Mouse (Mus musculus): ENCODE results near the gene Sema4d. TPM values are rescaled to one million over a fixed set of nuclear protein-coding genes. Genes with fewer than 3 reads are reported as not detected.

Gene Sema4d
- total RNA-seq, 1 experiment, result 25.1 TPM

DNA sequence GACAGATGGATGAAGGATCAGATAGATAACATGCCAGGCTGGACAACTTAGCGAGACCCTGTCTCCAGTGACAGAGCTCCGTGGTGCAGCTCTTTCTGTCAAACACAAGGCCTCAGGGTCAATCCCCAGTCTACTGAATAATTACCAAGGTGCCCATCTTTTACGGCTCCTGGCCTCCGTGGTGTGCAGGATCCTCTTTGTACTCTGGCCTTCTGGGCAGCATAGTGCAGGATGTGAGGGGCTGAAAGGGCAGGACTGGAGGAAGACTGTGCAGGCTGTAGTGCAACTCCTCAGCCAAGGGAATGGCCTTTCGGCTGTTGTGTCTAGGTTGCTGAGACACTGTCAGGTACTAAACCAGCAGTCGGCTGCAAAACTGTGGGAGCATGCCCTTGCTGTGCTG, 140.4 kb downstream of the Sema4d start:
- no peaks in the 10 kb centered on the region for H3K9me3 ChIP-seq (ENCODE audit: control insufficient read depth, insufficient read depth, low read depth, low read length)
- no peak overlapping the region for H3K4me3 ChIP-seq (ENCODE audit: insufficient read depth in 1 of 2, low read depth in 1 of 2, low read length in 2 of 2, poor library complexity in 1 of 2, severe bottlenecking in 1 of 2)
- no peak overlapping the region for H3K9ac ChIP-seq (ENCODE audit: insufficient read depth, low read depth, low read length, poor library complexity, severe bottlenecking)
- no peak overlapping the region for H3K27ac ChIP-seq (ENCODE audit: insufficient read depth, low read depth, low read length, poor library complexity, severe bottlenecking)
- no peak for TF ChIP-seq CHD2 (IDR thresholded peaks at IDR 0.05; ENCODE audit: low read depth, low read length)
- no peak for TF ChIP-seq MAFK (IDR thresholded peaks at IDR 0.05; ENCODE audit: insufficient read depth, low read depth, low read length)
- no peak for TF ChIP-seq ZC3H11A (IDR thresholded peaks at IDR 0.05; ENCODE audit: borderline replicate concordance, low read depth, low read length)
- no peak for TF ChIP-seq ZNF384 (IDR thresholded peaks at IDR 0.05; ENCODE audit: low read depth, low read length)
- peaks cover 40% of the 10 kb centered on the region for H3K36me3 ChIP-seq (ENCODE audit: control insufficient read depth, insufficient read depth, low read length, poor library complexity, severe bottlenecking)
- in situ Hi-C loops (cut with MboI; ENCODE audit: low sequenced_read_pairs in 2 of 2, unreplicated experiment in 2 of 2), result no loop called here
- no peak for DNase-seq (ENCODE audit: low read depth, low spot score)
- peaks cover 3% of the 10 kb centered on the region in 2 experiments; a peak in 3 of 4 replicates for H3K4me1 ChIP-seq (ENCODE audit: control insufficient read depth in 2 of 2, insufficient read depth in 2 of 2, low read length in 2 of 2, poor library complexity in 1 of 2)

DNA sequence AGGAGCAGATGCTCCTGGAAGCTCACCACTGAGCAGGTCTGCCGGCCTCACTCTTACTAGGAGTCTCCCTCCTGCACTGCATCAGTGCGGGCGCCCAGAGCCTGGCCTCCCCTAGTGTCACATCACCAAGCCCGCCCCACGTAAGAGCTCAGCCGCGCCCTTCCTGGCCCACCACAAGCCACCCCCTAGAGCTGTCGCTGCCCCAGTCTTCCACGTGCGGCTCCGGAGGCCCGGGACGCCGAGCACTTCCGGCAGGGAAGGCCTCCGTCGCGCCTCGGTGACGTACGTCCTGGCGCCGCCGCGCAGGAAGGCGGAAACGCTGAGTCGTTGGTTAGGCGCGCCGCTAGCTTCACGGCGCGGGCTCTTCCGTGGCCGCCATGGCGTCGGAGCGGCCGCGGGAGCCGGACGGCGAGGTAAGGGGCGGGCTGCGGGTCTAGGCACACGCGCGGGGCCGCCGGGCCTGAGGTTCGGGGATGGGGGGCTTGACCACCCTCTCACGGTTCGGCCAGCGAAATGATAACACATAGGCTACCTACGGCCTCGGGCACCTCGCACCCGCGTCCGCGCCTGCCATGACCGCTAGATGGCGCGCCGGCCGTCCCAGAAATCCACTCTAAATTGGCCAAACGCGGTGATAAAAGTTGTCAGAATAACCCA, 142.0 kb downstream of the Sema4d start, which contains the start of gene Secisbp2:
TSS of gene Secisbp2 (plus strand) at position 290 of the 657 bp plus-strand sequence.
- Histone ChIP-seq H3K4me3 (ENCODE audit: insufficient read depth in 1 of 2, low read depth in 1 of 2, low read length in 2 of 2, poor library complexity in 1 of 2, severe bottlenecking in 1 of 2) (peak within 1 kb of the TSS; percentile 82 to 90), H3K27ac (ENCODE audit: insufficient read depth, low read depth, low read length, poor library complexity, severe bottlenecking) (peak within 1 kb of the TSS; percentile 92), H3K4me1 (ENCODE audit: control insufficient read depth in 2 of 2, insufficient read depth in 2 of 2, low read length in 2 of 2, poor library complexity in 1 of 2) (peaks cover 3 to 6% of the 10 kb centered on the region in 2 experiments), H3K9me3 (ENCODE audit: control insufficient read depth, insufficient read depth, low read depth, low read length) (no peaks in the 10 kb centered on the region), H3K36me3 (ENCODE audit: control insufficient read depth, insufficient read depth, low read length, poor library complexity, severe bottlenecking) (peaks cover 30% of the 10 kb centered on the region), H3K9ac (ENCODE audit: insufficient read depth, low read depth, low read length, poor library complexity, severe bottlenecking) (peak within 1 kb of the TSS; percentile 96)
- in situ Hi-C loops (cut with MboI; ENCODE audit: low sequenced_read_pairs in 2 of 2, unreplicated experiment in 2 of 2), result no loop called here
- TF ChIP-seq CHD2 (IDR thresholded peaks at IDR 0.05; ENCODE audit: low read depth, low read length), result no peak
- TF ChIP-seq MAFK (IDR thresholded peaks at IDR 0.05; ENCODE audit: insufficient read depth, low read depth, low read length), result peak; percentile 73
- no peak for TF ChIP-seq ZNF384 (IDR thresholded peaks at IDR 0.05; ENCODE audit: low read depth, low read length)
- peak; percentile 81 for TF ChIP-seq HCFC1 (IDR thresholded peaks at IDR 0.05; ENCODE audit: borderline replicate concordance, insufficient read depth, low read length)
- no peak for TF ChIP-seq ZC3H11A (IDR thresholded peaks at IDR 0.05; ENCODE audit: borderline replicate concordance, low read depth, low read length)
- DNase-seq (ENCODE audit: low read depth, low spot score), result peak; percentile 83

DNA sequence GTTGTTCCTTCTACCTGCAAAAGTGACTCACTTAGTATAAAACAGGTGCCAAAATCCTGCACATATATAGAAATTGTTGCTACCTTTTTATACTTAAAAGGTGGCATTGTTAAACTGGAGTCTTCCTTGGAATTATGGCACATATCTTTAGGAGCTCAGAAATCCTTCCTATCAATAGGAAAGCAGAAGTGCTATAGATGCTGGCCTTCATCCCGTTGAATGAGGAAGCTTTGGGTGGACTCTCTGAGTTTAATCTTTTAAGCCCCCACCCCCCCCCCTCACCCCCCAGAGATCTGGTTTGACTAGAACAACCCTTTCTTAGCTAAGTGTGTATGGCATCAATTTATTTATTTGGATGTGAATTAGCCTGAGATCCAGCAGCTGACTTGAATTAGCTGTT, 143.8 kb downstream of the Sema4d start:
- TF ChIP-seq ZNF384 (IDR thresholded peaks at IDR 0.05; ENCODE audit: low read depth, low read length) (no peak), ZC3H11A (IDR thresholded peaks at IDR 0.05; ENCODE audit: borderline replicate concordance, low read depth, low read length) (no peak), HCFC1 (IDR thresholded peaks at IDR 0.05; ENCODE audit: borderline replicate concordance, insufficient read depth, low read length) (no peak), CHD2 (IDR thresholded peaks at IDR 0.05; ENCODE audit: low read depth, low read length) (no peak)
- Histone ChIP-seq H3K36me3 (ENCODE audit: control insufficient read depth, insufficient read depth, low read length, poor library complexity, severe bottlenecking) (peaks cover 18% of the 10 kb centered on the region), H3K4me3 (ENCODE audit: insufficient read depth in 1 of 2, low read depth in 1 of 2, low read length in 2 of 2, poor library complexity in 1 of 2, severe bottlenecking in 1 of 2) (no peak overlapping the region), H3K9ac (ENCODE audit: insufficient read depth, low read depth, low read length, poor library complexity, severe bottlenecking) (no peak overlapping the region), H3K9me3 (ENCODE audit: control insufficient read depth, insufficient read depth, low read depth, low read length) (no peaks in the 10 kb centered on the region), H3K27ac (ENCODE audit: insufficient read depth, low read depth, low read length, poor library complexity, severe bottlenecking) (no peak overlapping the region), H3K4me1 (ENCODE audit: control insufficient read depth in 2 of 2, insufficient read depth in 2 of 2, low read length in 2 of 2, poor library complexity in 1 of 2) (peaks cover 3 to 6% of the 10 kb centered on the region in 2 experiments)
- no peak for DNase-seq (ENCODE audit: low read depth, low spot score)
- in situ Hi-C loops (cut with MboI; ENCODE audit: low sequenced_read_pairs in 2 of 2, unreplicated experiment in 2 of 2), result no loop called here

DNA sequence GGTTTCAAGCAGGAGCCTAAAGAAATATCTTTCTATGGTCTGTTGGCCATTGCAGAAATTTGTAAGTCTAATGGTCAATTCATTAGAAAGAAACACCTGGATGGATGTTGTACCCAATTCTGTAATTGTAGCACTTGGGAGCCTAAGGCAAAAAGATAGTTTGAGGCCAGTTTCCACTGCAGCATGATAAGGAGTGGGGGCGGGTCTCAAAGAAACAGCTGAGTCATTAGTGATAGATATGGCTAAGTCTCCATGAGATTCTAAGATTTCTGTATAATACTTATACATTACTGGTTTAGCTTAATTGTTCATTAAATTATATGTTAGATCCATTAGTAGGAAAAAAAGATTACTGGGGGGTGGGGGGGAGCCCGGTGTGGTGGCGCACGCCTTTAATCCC, 145.3 kb downstream of the Sema4d start:
- H3K36me3 ChIP-seq (ENCODE audit: control insufficient read depth, insufficient read depth, low read length, poor library complexity, severe bottlenecking), result peaks cover 9% of the 10 kb centered on the region
- no peaks in the 10 kb centered on the region for H3K9me3 ChIP-seq (ENCODE audit: control insufficient read depth, insufficient read depth, low read depth, low read length)
- in situ Hi-C loops (cut with MboI; ENCODE audit: low sequenced_read_pairs in 2 of 2, unreplicated experiment in 2 of 2), result no loop called here
- TF ChIP-seq HCFC1 (IDR thresholded peaks at IDR 0.05; ENCODE audit: borderline replicate concordance, insufficient read depth, low read length) (no peak), ZC3H11A (IDR thresholded peaks at IDR 0.05; ENCODE audit: borderline replicate concordance, low read depth, low read length) (no peak), MAFK (IDR thresholded peaks at IDR 0.05; ENCODE audit: insufficient read depth, low read depth, low read length) (peak; percentile 59; the same call in 1 of the 2 replicates), ZNF384 (IDR thresholded peaks at IDR 0.05; ENCODE audit: low read depth, low read length) (no peak), CHD2 (IDR thresholded peaks at IDR 0.05; ENCODE audit: low read depth, low read length) (no peak)
- H3K27ac ChIP-seq (ENCODE audit: insufficient read depth, low read depth, low read length, poor library complexity, severe bottlenecking), result no peak overlapping the region
- H3K4me3 ChIP-seq (ENCODE audit: insufficient read depth in 1 of 2, low read depth in 1 of 2, low read length in 2 of 2, poor library complexity in 1 of 2, severe bottlenecking in 1 of 2), result peak overlapping the region; percentile 64 to 96; a peak in 2 of 4 replicates
- DNase-seq (ENCODE audit: low read depth, low spot score), result no peak
- H3K4me1 ChIP-seq (ENCODE audit: control insufficient read depth in 2 of 2, insufficient read depth in 2 of 2, low read length in 2 of 2, poor library complexity in 1 of 2), result peaks cover 3 to 6% of the 10 kb centered on the region in 2 experiments
- H3K9ac ChIP-seq (ENCODE audit: insufficient read depth, low read depth, low read length, poor library complexity, severe bottlenecking), result no peak overlapping the region
